Mouse (Mus musculus): ENCODE data around the gene Nr1d1. TPM values are rescaled to one million over a fixed set of nuclear protein-coding genes. Genes with fewer than 3 reads are reported as not detected.
A peak's percentile ranks its signal among the peaks of the same experiment; 100 is the strongest.

Nr1d1 gene
- total and polyA plus RNA-seq, 2 experiments from 2014 or later, result 6.7 to 10.8 TPM

- peak; percentile 62 for TF ChIP-seq CTCF (IDR thresholded peaks at IDR 0.05; ENCODE audit: low read depth)
- H3K27me3 ChIP-seq (ENCODE audit: insufficient read depth, low read length), result no peaks in the 10 kb centered on the region
- peaks cover 72% of the 10 kb centered on the region for H3K36me3 ChIP-seq (ENCODE audit: insufficient read depth)
- 57% methylated on average over 17 of the region's 17 CpGs for WGBS
- 0 out of 2 replicates have a peak, but pooled peaks cover 5% of the 10 kb centered on the region for H3K4me1 ChIP-seq (ENCODE audit: insufficient read depth)
- DNase-seq (no peak), ATAC-seq (no peak)
- no peak overlapping the region for H3K9ac ChIP-seq
- H3K27ac ChIP-seq (ENCODE audit: low read depth, low read length), result no peak overlapping the region
- no peak overlapping the region for H3K4me2 ChIP-seq (ENCODE audit: low read depth)
- no peaks in the 10 kb centered on the region for H3K9me3 ChIP-seq (ENCODE audit: low read length)
- H3K4me3 ChIP-seq (ENCODE audit: low read depth, low read length), result no peak overlapping the region
These were observed 12.2 kb downstream of the Nr1d1 start for GRCm38 (mm10) chr11:98762756-98763501.

- 90% methylated on average over 4 of the region's 4 CpGs for WGBS
- H3K4me3 ChIP-seq (ENCODE audit: low read depth, low read length), result no peak overlapping the region
- no peak overlapping the region for H3K9ac ChIP-seq
- ATAC-seq (no peak), DNase-seq (no peak)
- H3K4me2 ChIP-seq (ENCODE audit: low read depth), result no peak overlapping the region
- no peak overlapping the region for H3K27ac ChIP-seq (ENCODE audit: low read depth, low read length)
- no peaks in the 10 kb centered on the region for H3K27me3 ChIP-seq (ENCODE audit: insufficient read depth, low read length)
- peaks cover 82% of the 10 kb centered on the region for H3K36me3 ChIP-seq (ENCODE audit: insufficient read depth)
- 0 out of 2 replicates have a peak, but pooled peaks cover 5% of the 10 kb centered on the region for H3K4me1 ChIP-seq (ENCODE audit: insufficient read depth)
- no peak for TF ChIP-seq CTCF (IDR thresholded peaks at IDR 0.05; ENCODE audit: low read depth)
- H3K9me3 ChIP-seq (ENCODE audit: low read length), result no peaks in the 10 kb centered on the region
These were observed 13.2 kb downstream of the Nr1d1 start for GRCm38 (mm10) chr11:98761939-98762338.

GRCm38 (mm10) chr11:98756711-98757110, 18.4 kb downstream of the Nr1d1 start:
- Histone ChIP-seq H3K36me3 (ENCODE audit: insufficient read depth) (peaks cover 70% of the 10 kb centered on the region), H3K4me2 (ENCODE audit: low read depth) (no peak overlapping the region), H3K27ac (ENCODE audit: low read depth, low read length) (no peak overlapping the region), H3K9ac (no peak overlapping the region), H3K4me3 (ENCODE audit: low read depth, low read length) (no peak overlapping the region), H3K27me3 (ENCODE audit: insufficient read depth, low read length) (no peaks in the 10 kb centered on the region), H3K9me3 (ENCODE audit: low read length) (no peaks in the 10 kb centered on the region), H3K4me1 (ENCODE audit: insufficient read depth) (no peaks in the 10 kb centered on the region; the same call in 1 of the 2 replicates)
- WGBS, result 86% methylated on average over 12 of the region's 12 CpGs
- no peak for TF ChIP-seq CTCF (IDR thresholded peaks at IDR 0.05; ENCODE audit: low read depth)
- DNase-seq (no peak), ATAC-seq (no peak)

- peaks cover 5% of the 10 kb centered on the region; the same call in 1 of the 2 replicates for H3K4me1 ChIP-seq (ENCODE audit: insufficient read depth)
- no peaks in the 10 kb centered on the region for H3K9me3 ChIP-seq (ENCODE audit: low read length)
- no peak overlapping the region for H3K9ac ChIP-seq
- DNase-seq (no peak), ATAC-seq (no peak)
- 90% methylated on average over 6 of the region's 6 CpGs for WGBS
- no peaks in the 10 kb centered on the region for H3K27me3 ChIP-seq (ENCODE audit: insufficient read depth, low read length)
- H3K36me3 ChIP-seq (ENCODE audit: insufficient read depth), result peaks cover 64% of the 10 kb centered on the region
- no peak overlapping the region for H3K4me2 ChIP-seq (ENCODE audit: low read depth)
- H3K4me3 ChIP-seq (ENCODE audit: low read depth, low read length), result no peak overlapping the region
- H3K27ac ChIP-seq (ENCODE audit: low read depth, low read length), result no peak overlapping the region
- TF ChIP-seq CTCF (IDR thresholded peaks at IDR 0.05; ENCODE audit: low read depth), result no peak
These were observed 19.3 kb downstream of the Nr1d1 start for GRCm38 (mm10) chr11:98755726-98756380.

GRCm38 (mm10) chr11:98754621-98755181, 20.4 kb downstream of the Nr1d1 start:
- WGBS, result 20% methylated on average over 7 of the region's 7 CpGs
- TF ChIP-seq CTCF (IDR thresholded peaks at IDR 0.05; ENCODE audit: low read depth), result peak; percentile 99
- Histone ChIP-seq H3K27me3 (ENCODE audit: insufficient read depth, low read length) (no peaks in the 10 kb centered on the region), H3K27ac (ENCODE audit: low read depth, low read length) (peak overlapping the region; percentile 45), H3K4me2 (ENCODE audit: low read depth) (no peak overlapping the region), H3K4me1 (ENCODE audit: insufficient read depth) (peaks cover 16% of the 10 kb centered on the region), H3K9ac (no peak overlapping the region), H3K4me3 (ENCODE audit: low read depth, low read length) (no peak overlapping the region), H3K9me3 (ENCODE audit: low read length) (no peaks in the 10 kb centered on the region), H3K36me3 (ENCODE audit: insufficient read depth) (peaks cover 55% of the 10 kb centered on the region)
- DNase-seq (peak; percentile 89), ATAC-seq (peak; percentile 60)

GRCm38 (mm10) chr11:98754151-98754620, 20.9 kb downstream of the Nr1d1 start:
- Histone ChIP-seq H3K27me3 (ENCODE audit: insufficient read depth, low read length) (no peaks in the 10 kb centered on the region), H3K36me3 (ENCODE audit: insufficient read depth) (peaks cover 55% of the 10 kb centered on the region), H3K9ac (no peak overlapping the region), H3K4me3 (ENCODE audit: low read depth, low read length) (no peak overlapping the region), H3K4me1 (ENCODE audit: insufficient read depth) (peaks cover 21% of the 10 kb centered on the region), H3K9me3 (ENCODE audit: low read length) (no peaks in the 10 kb centered on the region), H3K4me2 (ENCODE audit: low read depth) (no peak overlapping the region), H3K27ac (ENCODE audit: low read depth, low read length) (peak overlapping the region; percentile 35)
- TF ChIP-seq CTCF (IDR thresholded peaks at IDR 0.05; ENCODE audit: low read depth), result no peak
- WGBS, result 73% methylated on average over 9 of the region's 9 CpGs
- DNase-seq, result no peak
- ATAC-seq, result peak; percentile 1; the same call in 1 of the 2 replicates

GRCm38 (mm10) chr11:98753264-98753663, 21.9 kb downstream of the Nr1d1 start:
- Histone ChIP-seq H3K27ac (ENCODE audit: low read depth, low read length) (no peak overlapping the region), H3K4me2 (ENCODE audit: low read depth) (no peak overlapping the region), H3K4me1 (ENCODE audit: insufficient read depth) (peaks cover 31% of the 10 kb centered on the region), H3K9ac (no peak overlapping the region), H3K36me3 (ENCODE audit: insufficient read depth) (peaks cover 48% of the 10 kb centered on the region), H3K27me3 (ENCODE audit: insufficient read depth, low read length) (no peaks in the 10 kb centered on the region), H3K4me3 (ENCODE audit: low read depth, low read length) (no peak overlapping the region), H3K9me3 (ENCODE audit: low read length) (no peaks in the 10 kb centered on the region)
- 92% methylated on average over 5 of the region's 5 CpGs for WGBS
- DNase-seq (no peak), ATAC-seq (no peak)
- no peak for TF ChIP-seq CTCF (IDR thresholded peaks at IDR 0.05; ENCODE audit: low read depth)

Measured in forebrain, postnatal 0 days (tissue).